Mouse (Mus musculus) MEL (cell line): ENCODE results near the gene Zfp39.

Experiments
- CTCF ChIP-seq, 3 experiments: IDR thresholded peaks in 2 of 3; conservative IDR thresholded peaks in 1 of 3; 2 replicates each; pipeline ENCODE4 v1.5.1; 2011 to 2012; ENCODE audit warnings: low read length in 3 of 3, low read depth in 2 of 3, mild to moderate bottlenecking in 2 of 3, improper control_type of control experiment in 1 of 3, inconsistent platforms in 1 of 3, mixed read lengths in 1 of 3, moderate library complexity in 1 of 3; ENCODE audit not compliant: control insufficient read depth in 1 of 3, insufficient read depth in 1 of 3, poor library complexity in 1 of 3, severe bottlenecking in 1 of 3
- E2F4 ChIP-seq: IDR thresholded peaks from 2 replicates; pipeline ENCODE4 v1.6.1; 2011; ENCODE audit warnings: low read depth, low read length, improper control_type of control experiment, borderline replicate concordance
- GABPA ChIP-seq: IDR thresholded peaks from 2 replicates; pipeline ENCODE4 v1.6.1; 2012; ENCODE audit warnings: low read depth, mild to moderate bottlenecking, inconsistent platforms, low read length, improper control_type of control experiment, moderate library complexity
- POLR2A ChIP-seq, 2 experiments: IDR thresholded peaks; 2 replicates each; pipeline ENCODE4 v1.6.1; 2011 to 2012; ENCODE audit warnings: low read length in 2 of 2, mild to moderate bottlenecking in 2 of 2, control low read depth in 1 of 2, improper control_type of control experiment in 1 of 2, low read depth in 1 of 2, moderate library complexity in 1 of 2; ENCODE audit not compliant: control insufficient read depth in 1 of 2, insufficient read depth in 1 of 2, poor library complexity in 1 of 2
- POLR2AphosphoS2 ChIP-seq: IDR thresholded peaks from 2 replicates; pipeline ENCODE4 v1.6.1; 2011; ENCODE audit warnings: low read length, improper control_type of control experiment
- SIN3A ChIP-seq: IDR thresholded peaks from 2 replicates; pipeline ENCODE4 v1.6.1; 2012; ENCODE audit warnings: low read length, improper control_type of control experiment, inconsistent platforms

DNA sequence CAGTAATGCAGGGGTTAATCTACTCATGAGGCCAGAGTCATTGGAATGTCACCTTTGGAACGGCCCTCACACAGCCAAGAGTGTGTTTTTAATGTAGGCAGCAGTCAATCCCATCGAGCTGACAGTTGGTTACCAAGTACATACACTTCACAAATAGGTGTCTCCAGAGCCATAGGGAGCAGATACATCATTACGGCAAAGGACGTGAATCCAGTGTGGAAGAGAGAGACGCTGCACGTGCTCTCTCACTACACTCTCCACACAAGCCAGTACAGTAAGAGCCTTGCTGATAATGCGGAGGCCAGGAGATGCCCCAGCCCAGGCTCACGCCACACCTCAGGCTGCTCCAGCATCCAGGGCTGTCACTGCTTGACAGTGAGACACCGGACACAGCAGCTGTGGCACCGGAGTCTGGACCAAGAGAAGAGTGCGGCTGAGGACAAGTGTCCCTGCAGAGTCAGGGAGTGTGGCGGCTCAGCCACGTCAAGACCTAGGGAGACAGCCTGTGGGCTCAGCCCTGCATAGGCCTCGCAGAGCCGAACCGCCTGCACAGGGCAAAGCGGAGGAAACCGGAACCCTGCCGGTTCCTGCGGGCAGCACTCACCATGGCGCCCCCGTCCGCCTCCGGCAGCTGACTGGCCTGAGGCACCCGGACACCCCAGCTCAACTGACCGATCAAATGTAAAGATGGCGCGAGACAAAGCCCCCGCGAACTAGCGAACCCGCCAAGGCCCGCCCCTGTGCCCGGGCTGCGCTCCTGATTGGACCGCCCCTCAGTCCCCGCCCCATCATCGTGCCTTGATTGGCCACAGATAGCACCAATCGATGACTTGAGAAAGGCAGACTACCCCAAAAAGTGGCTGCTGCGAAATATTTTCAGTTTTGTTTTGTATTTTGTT is at the start of gene Zfp39:
- TF ChIP-seq CTCF (IDR thresholded peaks at IDR 0.05 in 2 of 3, conservative IDR thresholded peaks at IDR 0.05 in 1 of 3; ENCODE audit: control insufficient read depth in 1 of 3, insufficient read depth in 1 of 3, low read depth in 2 of 3, low read length in 3 of 3, poor library complexity in 1 of 3, severe bottlenecking in 1 of 3) (no peak), SIN3A (peak; percentile 74), POLR2A (IDR thresholded peaks at IDR 0.05; ENCODE audit: control insufficient read depth in 1 of 2, insufficient read depth in 1 of 2, low read depth in 1 of 2, low read length in 2 of 2, poor library complexity in 1 of 2) (peak; percentile 44 to 66; a peak in 3 of 4 replicates), E2F4 (0 out of 2 replicates have a peak, but pooled peaks have one; percentile 51), POLR2AphosphoS2 (0 out of 2 replicates have a peak, but pooled peaks have one; percentile 28), GABPA (no peak)
